ENCODE assay signal across 16 mouse cellular contexts in the genomic region with DNA sequence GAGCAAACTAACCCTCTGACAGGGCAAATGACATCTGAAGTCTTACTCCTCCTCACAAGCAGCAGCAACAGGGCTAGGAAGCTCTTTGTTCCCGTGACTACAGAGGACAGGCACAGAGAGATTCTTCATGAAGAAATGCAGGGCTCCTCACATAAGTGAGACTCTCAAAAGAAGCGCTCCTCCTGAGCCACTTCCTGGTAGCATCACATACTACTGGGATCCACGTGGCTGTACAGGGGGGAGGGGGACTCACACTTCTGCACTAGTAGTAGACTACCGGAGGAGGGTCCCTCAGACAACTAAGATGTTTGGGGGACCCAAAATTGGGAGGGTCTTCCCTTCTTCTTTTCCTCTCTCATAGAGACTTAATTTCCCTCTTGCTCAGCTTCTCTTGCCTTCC.
DNase-seq lines count a peak whose midpoint lies in the region; ATAC-seq and TF ChIP-seq lines count a peak whose summit lies in the region.
"Had no signal": no experiment of that assay in that cellular context is flagged by ENCODE, and none has a peak within 500 bp of the region (broad histone marks: within the 10 kb centered on the region; RNA-seq: fewer than 3 reads in every experiment).

No protein-coding gene starts in this region.

- H3K9me3 ChIP-seq in midbrain, embryonic 13.5 days, result no peaks in the 10 kb centered on the region
- no peaks in the 10 kb centered on the region for H3K9me3 ChIP-seq in midbrain, postnatal 0 days (ENCODE audit: low read length)
- H3K9me3 ChIP-seq in limb, embryonic 10.5 days (replicated peaks), result no peaks in the 10 kb centered on the region
- H3K9me3 ChIP-seq: embryonic facial prominence, embryonic 12.5 days; hindbrain, embryonic 15.5 days had no signal

- no peak overlapping the region for H3K4me3 ChIP-seq in gastrocnemius, adult 2 months
- H3K4me3 ChIP-seq in layer of hippocampus, adult 2 months, result no peak overlapping the region
- H3K4me3 ChIP-seq in midbrain, embryonic 13.5 days (replicated peaks), result no peak overlapping the region
- H3K4me3 ChIP-seq in midbrain, postnatal 0 days (ENCODE audit: low read depth, low read length), result no peak overlapping the region
- H3K4me3 ChIP-seq in limb, embryonic 10.5 days, result no peak overlapping the region
- H3K4me3 ChIP-seq: embryonic facial prominence, embryonic 12.5 days; hindbrain, embryonic 15.5 days had no signal

- WGBS in midbrain, embryonic 13.5 days, result 9% methylated on average over 4 of the region's 4 CpGs
- WGBS in midbrain, postnatal 0 days, result 34% methylated on average over 4 of the region's 4 CpGs
- 51% methylated on average over 4 of the region's 4 CpGs for WGBS in limb, embryonic 10.5 days

- DNase-seq in gastrocnemius, adult 2 months, result no peak
- no peak for DNase-seq in gastrocnemius, postnatal 10 days
- no peak for DNase-seq in layer of hippocampus, adult 2 months (ENCODE audit: low spot score in 2 of 2)
- no peak for DNase-seq in layer of hippocampus, adult 9-10 months (ENCODE audit: low spot score)
- no peak for DNase-seq in midbrain, postnatal 0 days (ENCODE audit: low spot score)
- DNase-seq in limb, embryonic 10.5 days (ENCODE audit: low spot score), result no peak
- DNase-seq: adrenal gland, adult 8-10 months; B cell, adult 2 months; cerebellum, postnatal 14 days; gastrocnemius, postnatal 25 days; lung, postnatal 14 days; spleen, adult 18-20 months had no signal

- no peaks in the 10 kb centered on the region for H3K36me3 ChIP-seq in midbrain, embryonic 13.5 days
- no peaks in the 10 kb centered on the region for H3K36me3 ChIP-seq in midbrain, postnatal 0 days (ENCODE audit: insufficient read depth, low read length)
- H3K36me3 ChIP-seq in limb, embryonic 10.5 days, result no peaks in the 10 kb centered on the region
- H3K36me3 ChIP-seq: embryonic facial prominence, embryonic 12.5 days; hindbrain, embryonic 15.5 days had no signal

- intact Hi-C loops in gastrocnemius, adult 2 months (cut with DNase I), result loop anchor here (5.0 kb wide), 1 partner anchor 39 kb away; no protein-coding TSS in a partner anchor

- ATAC-seq in midbrain, embryonic 13.5 days, result 0 out of 2 replicates have a peak, but pooled peaks have one; percentile 58
- ATAC-seq in midbrain, postnatal 0 days (ENCODE audit: low FRiP score), result no peak
- ATAC-seq: intestine, postnatal 0 days had no signal

- TF ChIP-seq CTCF in gastrocnemius, adult 2 months (IDR thresholded peaks at IDR 0.05), result no peak
- no peak for TF ChIP-seq CTCF in layer of hippocampus, adult 2 months (conservative IDR thresholded peaks at IDR 0.05)
- no peak for TF ChIP-seq CTCF in midbrain, postnatal 0 days (IDR thresholded peaks at IDR 0.05)

- H3K27me3 ChIP-seq in midbrain, embryonic 13.5 days, result no peaks in the 10 kb centered on the region
- no peaks in the 10 kb centered on the region for H3K27me3 ChIP-seq in midbrain, postnatal 0 days (ENCODE audit: insufficient read depth, low read length)
- H3K27me3 ChIP-seq in limb, embryonic 10.5 days (ENCODE audit: low read depth, poor library complexity, severe bottlenecking), result no peaks in the 10 kb centered on the region
- H3K27me3 ChIP-seq: hindbrain, embryonic 15.5 days had no signal

- peaks cover 57% of the 10 kb centered on the region for H3K4me1 ChIP-seq in midbrain, embryonic 13.5 days (replicated peaks)
- H3K4me1 ChIP-seq in midbrain, postnatal 0 days (ENCODE audit: insufficient read depth, low read length), result no peaks in the 10 kb centered on the region
- H3K4me1 ChIP-seq in limb, embryonic 10.5 days, result peaks cover 64% of the 10 kb centered on the region

- 0 out of 2 replicates have a peak overlapping the region, but pooled peaks have one; percentile 20 for H3K27ac ChIP-seq in gastrocnemius, adult 2 months
- peak overlapping the region; percentile 64 for H3K27ac ChIP-seq in layer of hippocampus, adult 2 months
- no peak overlapping the region for H3K27ac ChIP-seq in midbrain, embryonic 13.5 days
- no peak overlapping the region for H3K27ac ChIP-seq in midbrain, postnatal 0 days (ENCODE audit: low read depth, low read length)
- H3K27ac ChIP-seq in limb, embryonic 10.5 days, result peak overlapping the region; percentile 27; the same call in 1 of the 2 replicates
- H3K27ac ChIP-seq: embryonic facial prominence, embryonic 12.5 days; hindbrain, embryonic 15.5 days had no signal

- no peak overlapping the region for H3K4me2 ChIP-seq in midbrain, embryonic 13.5 days (replicated peaks)
- no peak overlapping the region for H3K4me2 ChIP-seq in midbrain, postnatal 0 days (ENCODE audit: low read depth, low read length, poor library complexity, severe bottlenecking)
- H3K4me2 ChIP-seq: embryonic facial prominence, embryonic 12.5 days; hindbrain, embryonic 15.5 days had no signal

- no peak overlapping the region for H3K9ac ChIP-seq in midbrain, embryonic 13.5 days (replicated peaks)
- no peak overlapping the region for H3K9ac ChIP-seq in midbrain, postnatal 0 days (replicated peaks; ENCODE audit: low read length, poor library complexity, severe bottlenecking)
- H3K9ac ChIP-seq: embryonic facial prominence, embryonic 12.5 days; hindbrain, embryonic 15.5 days had no signal

Comparison
In these comparisons a context has a peak if more than half of its experiments do, and no peak if none do; other contexts are left out.
1. H3K27ac ChIP-seq: peak in gastrocnemius, adult 2 months (single experiment), layer of hippocampus, adult 2 months (single experiment) and limb, embryonic 10.5 days (single experiment); none in midbrain, embryonic 13.5 days (single experiment) and midbrain, postnatal 0 days (single experiment).